Mouse (Mus musculus): ENCODE measurements around the gene Peak1.
A peak's percentile ranks its signal among the peaks of the same experiment; 100 is the strongest.

The Peak1 gene

DNA sequence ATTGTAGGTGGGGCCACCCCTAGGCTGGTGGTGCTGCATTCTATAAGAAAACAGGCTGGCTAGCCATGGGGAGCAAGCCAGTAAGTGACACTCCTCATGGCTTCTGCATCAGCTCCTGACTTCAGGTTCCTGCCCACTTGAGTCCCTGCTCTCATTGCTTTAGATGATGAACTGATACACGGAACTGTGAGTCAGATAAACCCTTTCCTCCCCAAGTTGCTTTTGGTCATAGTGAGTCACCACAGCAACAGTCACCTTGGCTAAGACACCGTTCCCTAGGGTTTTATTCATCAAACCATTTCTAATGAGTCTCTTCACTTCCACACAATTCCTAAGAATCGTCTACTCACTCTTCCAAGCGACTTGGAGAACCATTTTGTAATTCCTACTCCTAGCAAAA lies 220.9 kb downstream of the Peak1 start:
- DNase-seq = no peak

DNA sequence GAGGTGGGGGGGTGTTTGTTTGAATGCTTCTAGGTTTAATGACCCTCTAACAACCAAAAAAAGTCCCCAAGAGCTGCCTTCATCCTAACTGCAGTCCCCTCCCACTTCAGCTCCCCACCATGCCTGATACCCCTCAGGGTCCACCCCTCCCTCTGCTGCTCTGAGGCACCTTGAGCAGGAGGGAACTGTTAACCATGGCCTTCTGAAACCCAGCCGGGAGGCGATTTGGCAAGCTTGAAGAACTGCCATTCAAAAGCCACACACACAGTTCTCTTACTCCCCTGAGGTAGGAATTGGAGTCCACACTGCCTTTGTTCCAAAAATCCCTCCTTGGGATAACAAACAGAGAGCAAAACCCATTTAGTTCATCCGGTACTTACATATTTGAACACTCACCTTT lies 222.7 kb downstream of the Peak1 start:
- DNase-seq = no peak

DNA sequence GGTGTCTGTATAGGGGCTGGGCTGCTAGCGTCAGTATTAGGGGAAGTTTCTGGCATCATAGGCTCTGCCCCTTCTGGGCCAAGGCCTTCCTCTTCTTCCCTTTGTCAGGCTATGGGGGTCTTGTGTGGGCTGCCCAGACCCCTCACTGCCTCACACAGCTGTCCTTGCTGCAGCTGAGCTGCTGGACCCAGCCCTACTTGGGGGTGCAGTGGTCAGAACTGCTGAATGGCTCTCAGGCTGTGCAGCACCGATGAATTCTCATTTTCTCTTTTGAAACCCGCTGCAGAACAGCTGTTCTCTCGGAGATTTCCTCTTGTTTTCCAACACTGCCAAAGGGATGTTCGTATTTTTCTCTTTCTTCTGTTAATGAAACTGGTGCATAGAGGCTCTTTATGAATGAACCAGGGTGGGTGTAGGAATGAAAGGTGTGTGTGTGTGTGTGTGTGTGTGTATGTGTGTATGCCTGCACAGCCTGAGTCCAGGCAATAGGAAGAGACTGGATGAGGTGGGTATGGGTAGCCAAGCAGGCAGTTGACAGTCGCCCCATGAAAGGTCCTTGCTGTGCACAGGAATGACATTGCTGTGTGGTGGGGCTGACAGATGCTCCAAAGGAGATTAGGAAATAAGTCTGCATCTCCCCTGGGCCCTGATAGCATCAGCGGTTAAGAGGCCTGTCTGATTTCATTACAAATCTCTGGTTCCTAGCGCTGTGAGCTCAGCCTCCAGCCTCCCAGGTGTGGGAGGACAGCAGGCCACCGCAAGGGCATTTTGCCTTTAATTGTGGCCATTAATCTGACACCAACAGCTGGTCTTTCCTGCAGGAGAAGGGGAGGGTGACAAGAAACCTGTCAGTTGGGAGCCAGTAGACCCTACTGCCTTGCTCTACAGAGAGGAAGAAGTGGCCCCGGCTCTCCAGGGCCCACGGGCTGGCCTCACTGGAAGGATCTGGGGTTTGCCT lies 226.1 kb downstream of the Peak1 start:
- no peak for DNase-seq

DNA sequence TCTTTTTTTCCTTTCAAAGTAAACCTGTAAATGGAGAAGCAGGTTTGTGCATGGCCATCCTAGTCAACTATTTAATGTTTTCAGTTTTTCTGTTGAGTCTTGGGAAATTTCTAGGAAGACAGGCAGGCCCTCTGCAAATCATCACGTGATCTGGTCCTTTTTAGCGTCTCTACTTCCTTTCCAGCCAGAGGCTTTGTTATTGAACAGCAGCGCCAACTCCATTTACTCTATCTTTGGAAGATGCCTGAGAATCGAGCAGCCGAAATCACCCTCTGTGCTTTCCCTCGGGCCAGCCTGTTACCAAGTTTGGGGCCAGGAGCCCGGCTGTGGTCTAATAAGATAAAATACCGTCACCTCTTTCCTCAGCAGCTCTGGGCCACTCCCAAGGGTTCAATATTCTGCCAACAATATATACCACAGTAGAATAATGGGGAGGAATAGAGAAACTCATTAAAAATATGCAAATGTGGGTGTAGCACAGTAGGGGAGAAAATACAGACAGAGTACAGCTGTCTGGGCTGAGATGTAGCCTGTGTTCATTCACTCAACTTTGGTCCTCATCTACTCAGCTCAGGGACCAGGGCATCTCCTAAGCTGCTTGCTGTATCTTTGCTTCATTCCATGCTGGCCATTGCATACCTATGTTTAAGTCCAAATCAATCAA lies 237.6 kb downstream of the Peak1 start:
- DNase-seq = no peak

DNA sequence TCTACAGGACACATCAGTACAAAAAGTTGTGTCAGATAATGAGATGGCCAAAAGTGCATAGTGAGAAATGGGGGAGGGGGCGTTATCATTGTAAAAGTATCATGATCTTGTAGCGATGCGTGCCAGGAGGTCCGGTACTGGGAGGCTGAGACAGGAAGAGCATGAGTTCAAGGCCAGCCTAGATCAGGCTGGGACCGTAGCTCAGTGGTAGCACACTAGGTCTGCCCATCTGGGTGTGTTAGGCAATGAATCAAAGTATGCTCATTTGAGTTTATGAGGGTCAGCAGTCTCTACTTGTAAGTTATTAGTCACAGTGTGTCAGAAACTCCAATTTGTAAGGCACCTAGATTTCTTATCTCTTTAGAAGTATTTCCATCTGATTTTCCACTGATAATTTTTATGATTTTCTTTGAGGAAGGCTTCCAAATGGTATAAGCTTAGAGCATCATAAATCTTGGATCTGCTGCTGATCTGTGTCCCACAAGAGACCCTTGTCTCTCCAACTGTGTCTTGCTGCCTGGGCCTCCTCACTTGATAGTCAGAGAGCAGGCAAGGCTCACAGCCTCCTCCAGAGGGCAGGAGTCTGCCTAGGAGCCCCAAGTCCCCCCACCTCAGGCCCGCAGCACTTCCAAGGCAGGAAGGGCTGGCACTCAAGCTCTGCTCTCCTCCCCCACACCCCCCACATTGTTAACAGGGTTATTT lies 238.3 kb downstream of the Peak1 start:
- DNase-seq = peak; percentile 33 to 44

DNA sequence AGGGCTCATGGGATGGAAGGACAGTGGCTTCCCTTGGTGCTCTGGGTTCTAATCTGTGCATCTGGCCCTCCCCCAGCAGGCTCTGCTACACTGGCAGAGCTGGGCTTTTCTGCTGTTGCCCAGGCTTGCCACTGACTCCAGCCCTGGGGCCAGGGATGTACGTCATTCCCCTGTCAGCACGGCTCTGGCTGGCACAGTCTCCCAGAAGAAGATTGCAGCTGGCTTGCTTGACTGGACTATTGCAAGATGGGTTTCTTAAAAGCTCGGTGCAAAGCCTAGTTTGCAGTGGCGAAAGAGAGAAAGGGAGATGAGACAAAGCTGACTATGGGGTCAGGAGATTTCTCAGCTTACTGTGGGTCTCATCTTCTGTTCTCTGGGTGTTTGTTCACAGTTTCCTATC lies 240.5 kb downstream of the Peak1 start:
- DNase-seq = no peak

DNA sequence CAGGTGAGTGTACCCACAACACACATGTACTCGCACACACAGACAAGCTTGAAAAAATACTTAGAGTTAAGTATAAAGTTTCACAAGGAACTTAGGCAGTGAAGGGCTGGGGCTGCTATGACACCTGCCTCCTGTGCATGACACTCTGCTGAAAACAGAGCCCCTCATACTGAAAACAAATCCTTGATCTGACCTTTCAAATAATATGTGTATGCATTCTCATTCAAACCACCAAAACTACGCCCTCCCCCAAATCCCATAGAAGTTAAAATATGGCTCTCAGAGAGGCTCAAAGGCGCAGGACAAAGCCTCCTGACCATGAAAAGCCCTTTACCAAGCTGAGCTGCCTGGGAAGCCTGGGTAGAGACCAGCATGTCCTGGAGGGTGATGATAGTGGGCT lies 242.6 kb downstream of the Peak1 start:
- DNase-seq = no peak

DNA sequence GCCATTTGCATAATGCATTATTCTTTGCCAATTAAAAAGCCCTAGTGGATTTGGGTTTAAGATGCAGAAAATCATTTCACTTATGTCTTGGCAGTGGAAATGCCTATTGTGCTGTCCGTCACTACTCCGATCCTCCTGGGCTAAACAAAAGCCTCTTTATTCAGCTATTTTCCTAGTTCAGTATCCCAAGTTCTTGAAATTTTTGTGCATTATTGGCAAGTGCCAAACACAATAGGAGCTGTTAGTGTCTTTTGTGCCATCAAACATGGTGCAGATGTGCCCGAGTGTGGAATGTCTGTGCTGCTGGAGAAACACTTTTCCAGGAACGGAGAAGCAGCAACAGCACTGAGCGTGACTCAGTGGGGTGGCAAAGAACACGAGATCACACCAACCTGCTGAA lies 250.2 kb downstream of the Peak1 start:
- DNase-seq = no peak

DNA sequence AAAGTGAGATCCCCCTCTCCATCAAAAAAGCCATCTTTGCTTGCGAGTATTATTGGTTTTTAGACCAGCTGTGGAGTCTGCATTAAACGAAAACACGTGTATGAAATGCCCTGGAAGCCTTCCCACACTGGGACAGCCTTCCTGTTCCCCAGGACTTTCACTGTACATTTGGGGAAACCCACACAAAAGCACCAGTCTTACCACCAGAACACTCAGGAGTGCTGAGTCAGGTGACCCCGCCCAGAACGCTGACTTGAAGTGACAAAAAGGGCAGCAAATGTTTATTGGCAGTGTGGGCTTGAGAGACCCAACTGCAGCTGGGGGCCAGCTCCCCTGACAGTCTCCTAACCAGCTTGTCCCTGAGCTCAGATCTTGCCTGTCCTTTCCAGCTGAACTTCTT lies 251.7 kb downstream of the Peak1 start:
- DNase-seq = no peak

DNA sequence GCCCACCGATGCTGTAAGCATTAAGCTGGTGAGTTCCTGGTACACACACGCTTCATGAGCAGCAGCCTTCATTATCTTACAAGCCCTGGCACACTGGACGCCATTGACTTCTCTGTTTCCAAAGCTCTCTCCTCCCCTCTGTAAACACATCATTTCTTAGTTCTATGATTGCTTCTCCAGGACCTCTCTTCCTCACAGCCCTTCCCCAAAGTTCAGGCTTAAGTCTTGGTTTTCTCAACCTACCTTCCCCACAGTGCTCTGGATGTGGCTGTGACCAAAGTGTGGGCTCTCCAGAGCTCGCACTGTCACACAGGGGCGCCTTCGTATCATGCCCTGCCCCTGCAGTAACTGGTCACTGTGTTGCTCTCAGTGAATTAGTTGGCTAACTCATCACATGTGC lies 252.5 kb downstream of the Peak1 start, which contains the start of gene Tspan3:
TSS of gene Tspan3 (minus strand) at position 101 of the 400 bp plus-strand sequence.
- DNase-seq = no peak

DNA sequence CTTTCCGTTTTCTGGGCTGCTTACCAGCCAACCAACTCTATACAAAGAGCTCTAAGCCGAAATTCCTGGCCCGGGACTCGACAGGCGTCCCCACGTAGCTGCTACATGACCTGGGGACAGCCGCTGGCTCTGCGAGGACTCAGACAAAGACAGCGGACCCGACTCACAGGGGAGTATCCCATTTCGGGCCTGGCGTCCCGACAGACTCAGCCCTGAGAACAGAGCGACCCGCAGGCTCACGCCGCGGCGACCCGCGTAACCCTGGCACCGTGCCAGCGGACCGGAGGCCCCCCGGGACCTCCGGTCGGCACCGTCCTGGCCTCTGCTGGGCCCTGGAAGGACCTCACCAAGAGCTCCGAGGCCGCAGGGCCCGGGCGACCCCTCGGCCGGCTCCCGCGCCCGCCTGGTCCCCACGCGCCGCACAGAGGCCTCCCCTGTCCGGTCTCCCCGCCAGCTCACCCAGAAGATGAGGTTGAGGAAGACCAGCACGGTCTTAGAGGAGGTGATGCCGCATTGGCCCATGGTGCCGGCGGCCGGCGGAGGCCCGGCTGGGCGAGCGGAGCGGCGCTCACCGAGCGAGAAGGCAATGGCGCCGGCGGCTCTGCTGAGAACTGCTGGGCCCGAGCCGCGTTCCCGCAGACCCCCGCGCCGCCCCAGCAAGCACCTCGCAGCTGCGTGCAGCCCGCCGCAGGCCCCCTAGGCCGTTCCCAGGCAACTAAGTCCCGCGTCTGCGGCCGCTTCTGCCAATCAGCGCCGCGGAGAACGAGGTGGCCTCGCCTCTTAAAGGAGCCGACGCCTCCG lies 257.3 kb downstream of the Peak1 start:
- peak; percentile 89 to 94 for DNase-seq

DNA sequence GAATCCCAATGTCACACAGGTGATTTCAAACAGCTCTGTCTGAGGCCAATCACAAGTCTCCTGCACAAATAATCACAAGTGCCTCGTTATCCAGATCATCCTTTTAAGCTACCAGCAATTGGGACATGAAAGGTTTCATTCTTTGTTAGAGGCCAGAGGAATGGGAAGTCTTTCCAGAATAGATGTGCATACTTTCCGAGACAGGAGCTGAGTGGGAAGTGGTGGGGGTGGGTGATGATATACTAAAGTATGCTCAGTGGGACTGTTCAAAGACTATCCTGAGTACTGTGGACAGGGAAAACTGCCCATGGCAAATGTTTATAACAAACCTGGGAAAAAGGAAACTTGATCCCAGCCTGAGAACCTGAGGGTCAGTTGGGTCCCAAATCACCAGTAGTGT lies 258.4 kb downstream of the Peak1 start:
- DNase-seq = no peak

DNA sequence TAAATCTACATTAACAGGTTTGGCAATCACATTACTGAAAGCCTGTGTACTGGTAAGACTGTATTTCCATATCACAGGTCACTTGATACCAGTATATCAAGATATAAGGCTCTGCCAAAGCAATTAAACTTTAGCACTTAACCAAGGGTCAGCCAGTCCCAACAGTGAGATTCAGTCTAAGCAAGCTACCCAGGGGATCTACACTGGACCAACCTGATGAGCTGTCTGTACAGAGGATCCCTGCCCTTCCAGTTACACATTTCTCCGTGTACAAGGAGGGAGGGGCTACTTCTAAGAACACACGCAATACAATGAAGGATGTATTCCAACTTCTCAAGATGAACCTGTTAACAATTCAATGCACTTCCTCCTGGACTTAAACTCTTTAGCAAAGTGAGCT lies 259.8 kb downstream of the Peak1 start:
- no peak for DNase-seq

DNA sequence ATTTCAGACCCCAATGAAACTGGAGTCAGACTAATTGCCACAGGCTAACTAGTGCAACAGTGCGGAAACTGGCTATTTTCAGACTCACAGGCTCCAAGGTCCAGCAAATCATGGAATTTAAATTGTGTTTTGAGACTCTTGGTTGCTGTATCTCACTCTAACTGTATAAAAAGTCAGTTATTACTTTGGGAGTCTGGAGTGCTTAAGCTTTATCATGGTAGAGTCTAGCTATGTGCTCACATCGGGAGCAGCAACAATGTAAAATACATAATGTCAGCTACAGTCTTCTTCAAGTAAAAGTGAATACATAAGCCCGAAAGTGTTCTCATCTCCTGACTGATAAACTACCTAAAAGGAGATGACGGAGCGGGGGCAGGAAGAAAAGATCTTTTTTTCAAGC lies 263.3 kb downstream of the Peak1 start:
- DNase-seq = no peak

DNA sequence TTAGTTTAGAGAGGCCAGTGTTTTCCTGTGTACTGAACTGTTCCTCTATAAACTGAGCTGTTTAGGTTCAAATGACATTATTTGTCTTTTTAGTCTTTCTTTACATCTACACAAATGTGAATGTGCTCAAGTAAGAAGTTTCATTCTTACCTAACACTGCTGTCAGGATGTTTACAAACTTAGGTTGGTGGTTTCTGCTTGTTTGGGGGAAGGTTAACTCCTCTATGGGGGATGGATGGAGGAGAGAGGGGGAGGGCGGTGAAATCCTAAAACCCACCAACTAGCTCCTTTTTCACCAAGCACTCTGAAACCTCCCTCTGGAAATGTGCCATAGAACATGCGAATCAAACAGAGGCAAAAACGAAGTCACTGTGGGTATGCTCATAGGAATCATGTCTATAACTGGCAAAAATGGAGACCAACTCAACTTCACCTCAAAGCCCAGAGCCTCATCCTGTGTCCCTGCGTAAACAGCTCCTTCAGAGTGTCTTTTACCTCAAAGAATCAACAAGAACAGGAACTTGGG lies 265.3 kb downstream of the Peak1 start:
- no peak for DNase-seq

DNA sequence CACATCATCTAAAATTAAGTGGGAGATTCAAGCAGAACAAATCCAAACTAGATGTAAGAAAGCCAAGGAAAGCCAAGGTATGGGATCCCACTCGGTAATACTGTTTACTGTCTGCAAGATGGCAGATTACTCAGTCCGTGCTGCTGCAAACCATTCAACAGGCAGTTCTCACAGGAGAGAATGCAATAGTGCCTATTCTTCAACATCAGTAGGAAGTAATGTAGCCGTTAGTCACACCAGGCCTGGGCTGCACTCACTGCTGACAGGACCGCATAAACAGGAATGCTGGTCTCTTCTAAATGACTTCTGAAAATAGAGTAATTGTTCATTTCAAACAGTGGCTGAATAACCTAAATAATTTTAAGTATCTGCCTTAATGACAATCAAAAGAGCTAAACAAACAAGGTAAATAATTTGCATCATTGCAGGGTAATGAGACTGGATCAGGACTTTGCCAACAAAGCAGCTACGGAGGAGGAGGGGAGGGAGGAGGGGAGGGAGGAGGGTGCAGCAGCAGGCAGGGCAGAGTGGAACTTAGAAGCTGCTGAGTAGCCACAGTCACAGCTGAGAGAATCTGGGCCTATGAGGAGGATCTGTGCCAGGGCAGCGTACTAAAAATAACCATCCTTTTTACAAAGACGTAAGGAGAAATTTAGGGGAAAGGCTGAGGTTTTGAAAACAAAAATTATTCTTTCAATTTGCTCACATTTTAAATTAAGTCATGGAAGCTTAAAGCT lies 266.0 kb downstream of the Peak1 start:
- peak in 1 of 2 experiments; percentile 12 for DNase-seq

Data from cerebellum, postnatal 14 days (tissue).